Mouse (Mus musculus) midbrain, embryonic 14.5 days (tissue): ENCODE measurements around the gene Zfyve9. TPM values are rescaled to one million over a fixed set of nuclear protein-coding genes. Genes with fewer than 3 reads are reported as not detected.

Source experiments
- ATAC-seq: fragments of 200-750 bp; cut with Nextera tagmentation; 2 replicates; pipeline ENCODE4 v1.8.0; 2017; ENCODE audit warnings: moderate number of reproducible peaks, moderate library complexity; ENCODE audit not compliant: low FRiP score, low TSS enrichment
- DNase-seq: peaks from one replicate; pipeline ENCODE4 v3.0.0-alpha.2; 2015
- H3K27ac ChIP-seq: fragments of 300-500 bp; sonication (generic); replicated peaks from 2 replicates; pipeline ENCODE4 v1.5.1; 2014; ENCODE audit warnings: mild to moderate bottlenecking, low read depth, low read length, moderate library complexity
- H3K27me3 ChIP-seq: fragments of 300-500 bp; sonication (generic); 2 replicates; pipeline ENCODE4 v1.6.1; 2014; ENCODE audit warnings: low read length, control low read depth, mixed read lengths; ENCODE audit not compliant: control insufficient read depth, insufficient read depth
- H3K36me3 ChIP-seq: fragments of 300-500 bp; sonication (generic); 2 replicates; pipeline ENCODE4 v1.6.1; 2014; ENCODE audit warnings: low read length, control low read depth; ENCODE audit not compliant: control insufficient read depth, insufficient read depth
- H3K4me1 ChIP-seq: fragments of 300-500 bp; sonication (generic); 2 replicates; pipeline ENCODE4 v1.6.1; 2014; ENCODE audit warnings: mild to moderate bottlenecking, antibody characterized with exemption, low read length, control low read depth; ENCODE audit not compliant: control insufficient read depth, insufficient read depth
- H3K4me2 ChIP-seq: fragments of 300-500 bp; sonication (generic); 2 replicates; pipeline ENCODE4 v1.6.1; 2014; ENCODE audit warnings: mild to moderate bottlenecking, low read length, moderate library complexity
- H3K4me3 ChIP-seq: fragments of 300-500 bp; sonication (generic); replicated peaks from 2 replicates; pipeline ENCODE4 v1.5.1; 2014; ENCODE audit warnings: low read depth, low read length
- H3K9ac ChIP-seq: fragments of 300-500 bp; sonication (generic); replicated peaks from 2 replicates; pipeline ENCODE4 v1.6.1; 2014; ENCODE audit warnings: mild to moderate bottlenecking, low read length, moderate library complexity
- H3K9me3 ChIP-seq: fragments of 300-500 bp; sonication (generic); 2 replicates; pipeline ENCODE4 v1.6.1; 2016; ENCODE audit warnings: low read length, control low read depth, mixed read lengths; ENCODE audit not compliant: control insufficient read depth
- WGBS: fragments of 180-500 bp; shearing (Covaris S2); extraction: QIAGEN DNeasy Blood & Tissue Kit; methylation state at CpG from one replicate; pipeline ENCODE4 v1.1.7; 2014; 5-methylcytosine and 5-hydroxymethylcytosine counted together
- polyA plus RNA-seq: library from polyadenylated mRNA; unstranded; fragments of >200 nt; fragmentation: Nextera tagmentation; extraction: Ambion mirVana; gene quantifications from 2 replicates; pipeline ENCODE4 v1.2.1, GENCODE M21; 2014

Zfyve9 gene
- polyA plus RNA-seq, 1 experiment from 2014 or later = 7.9 TPM

DNA sequence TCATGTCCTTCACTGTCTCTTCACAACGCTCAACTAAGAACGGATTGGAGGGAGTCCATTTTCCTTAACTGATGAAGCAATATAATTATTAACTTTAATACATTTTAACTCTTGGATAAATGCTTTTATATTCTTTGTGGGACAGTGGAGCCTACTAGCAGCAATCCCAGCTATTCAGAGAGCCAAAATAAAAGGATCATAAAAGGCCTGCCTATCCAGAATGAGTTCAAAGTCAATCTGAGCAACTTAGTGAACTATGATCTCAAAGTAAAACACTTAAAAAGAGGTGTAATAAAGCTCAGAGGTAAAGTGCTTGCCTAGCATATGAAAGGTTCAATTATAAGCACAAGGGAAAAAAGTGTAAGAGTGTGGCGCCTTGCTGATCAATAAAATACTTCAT, 21.0 kb downstream of the Zfyve9 start:
- Histone ChIP-seq H3K4me3 (no peak overlapping the region), H3K36me3 (no peaks in the 10 kb centered on the region), H3K27ac (no peak overlapping the region), H3K4me2 (no peak overlapping the region), H3K9me3 (no peaks in the 10 kb centered on the region), H3K9ac (no peak overlapping the region), H3K27me3 (no peaks in the 10 kb centered on the region), H3K4me1 (no peaks in the 10 kb centered on the region)
- ATAC-seq (no peak), DNase-seq (no peak)
- WGBS = 98% methylated on average over 3 of the region's 3 CpGs

DNA sequence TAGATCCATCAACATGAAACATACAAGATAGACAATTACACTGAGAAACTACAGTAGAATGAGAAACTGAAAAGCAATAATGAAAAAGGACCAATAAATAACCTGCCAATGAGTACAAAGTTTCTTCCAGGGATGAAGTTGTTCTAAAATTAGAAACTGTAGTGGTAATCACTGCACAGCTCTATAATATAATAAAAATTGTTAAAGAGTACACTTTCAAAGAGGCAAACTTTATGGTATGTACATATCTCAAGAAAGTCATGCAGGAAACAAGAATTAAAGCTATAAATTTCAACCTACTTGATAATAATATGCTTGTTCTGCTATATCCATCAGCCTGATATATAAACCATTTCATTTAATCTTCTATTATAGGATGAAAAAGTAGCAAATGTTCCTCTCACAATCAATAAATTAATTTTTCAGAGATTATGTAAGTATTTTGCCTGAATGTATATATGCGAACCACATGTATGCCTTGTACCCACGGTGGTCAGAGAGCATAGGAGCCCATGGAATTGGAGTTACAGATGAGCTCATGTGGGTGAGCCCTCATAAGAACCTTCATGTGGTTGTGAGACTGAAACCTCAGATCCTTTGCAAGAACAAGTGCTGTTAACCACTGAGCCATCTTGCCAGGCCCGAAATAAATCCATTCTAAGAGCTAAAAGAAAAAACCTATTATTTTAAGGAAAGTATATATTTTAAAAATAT, 34.3 kb downstream of the Zfyve9 start:
- Histone ChIP-seq H3K27ac (no peak overlapping the region), H3K9ac (no peak overlapping the region), H3K4me1 (no peaks in the 10 kb centered on the region), H3K4me2 (no peak overlapping the region), H3K4me3 (no peak overlapping the region), H3K27me3 (no peaks in the 10 kb centered on the region), H3K36me3 (no peaks in the 10 kb centered on the region), H3K9me3 (no peaks in the 10 kb centered on the region)
- ATAC-seq (no peak), DNase-seq (no peak)
- WGBS = 94% methylated on average over 3 of the region's 3 CpGs

DNA sequence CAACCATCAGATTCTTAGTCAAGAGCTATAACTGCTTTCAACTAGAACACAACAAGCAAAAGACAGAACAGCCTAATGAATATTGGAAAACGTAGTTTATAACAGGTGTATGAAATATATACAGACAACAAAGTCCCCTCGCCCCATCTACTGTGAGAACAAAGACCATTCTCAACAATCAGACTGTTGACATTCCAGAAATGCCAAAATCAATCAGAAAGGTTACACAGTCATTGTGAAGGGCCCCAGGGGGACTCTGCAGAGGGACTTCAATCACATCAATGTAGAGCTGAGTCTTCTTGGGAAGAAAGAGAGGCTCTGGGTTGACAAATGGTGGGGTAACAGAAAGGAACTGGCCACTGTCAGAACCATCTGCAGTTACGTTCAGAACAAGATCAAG, 49.0 kb downstream of the Zfyve9 start:
- Histone ChIP-seq H3K36me3 (no peaks in the 10 kb centered on the region), H3K4me1 (0 out of 2 replicates have a peak, but pooled peaks cover 2% of the 10 kb centered on the region), H3K9me3 (no peaks in the 10 kb centered on the region), H3K27ac (no peak overlapping the region), H3K4me3 (no peak overlapping the region), H3K27me3 (no peaks in the 10 kb centered on the region), H3K4me2 (no peak overlapping the region), H3K9ac (no peak overlapping the region)
- 51% methylated on average over 3 of the region's 3 CpGs for WGBS
- no peak for DNase-seq
- ATAC-seq = no peak

DNA sequence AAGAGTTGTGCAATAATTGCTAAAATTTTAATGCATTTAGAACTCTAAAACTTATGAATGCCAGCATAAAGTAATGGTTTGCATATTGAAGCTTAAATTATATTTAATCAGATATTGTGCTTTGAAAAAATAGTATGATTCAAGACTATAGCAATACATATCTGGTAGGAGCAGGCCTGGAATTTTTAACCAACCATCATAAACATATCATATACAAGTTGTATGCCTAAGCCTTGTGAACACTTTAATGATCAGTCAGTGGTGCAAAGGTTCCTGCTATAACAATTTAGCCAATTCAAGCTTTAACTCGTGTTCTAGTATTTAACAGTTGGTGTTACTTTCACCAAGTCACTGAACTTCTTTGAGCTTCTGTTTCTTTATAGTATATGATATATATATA, 50.1 kb downstream of the Zfyve9 start:
- Histone ChIP-seq H3K9me3 (no peaks in the 10 kb centered on the region), H3K4me1 (0 out of 2 replicates have a peak, but pooled peaks cover 2% of the 10 kb centered on the region), H3K27me3 (no peaks in the 10 kb centered on the region), H3K4me2 (no peak overlapping the region), H3K4me3 (no peak overlapping the region), H3K36me3 (0 out of 2 replicates have a peak, but pooled peaks cover 2% of the 10 kb centered on the region), H3K27ac (no peak overlapping the region), H3K9ac (no peak overlapping the region)
- ATAC-seq = no peak
- WGBS = 84% methylated on average over 1 of the region's 1 CpGs
- DNase-seq = no peak

DNA sequence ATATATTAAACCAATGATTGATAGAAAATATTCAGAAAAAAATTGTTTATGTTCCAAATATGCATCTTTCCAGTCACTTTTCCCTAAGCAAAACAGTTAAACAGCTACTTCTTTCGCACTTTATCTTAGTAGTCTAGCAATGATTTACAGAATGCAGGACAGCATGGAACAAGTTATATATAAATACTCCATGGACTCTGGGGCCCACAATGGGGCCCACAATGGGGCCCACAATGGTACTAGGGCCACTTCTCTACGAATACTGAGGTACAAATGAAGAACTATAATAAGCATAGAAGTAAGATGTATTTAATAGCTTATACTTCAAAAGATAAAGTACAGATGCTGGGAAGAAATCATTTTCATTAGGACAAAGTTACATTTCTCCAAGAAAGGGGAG, 56.5 kb downstream of the Zfyve9 start:
- Histone ChIP-seq H3K4me3 (no peak overlapping the region), H3K9ac (no peak overlapping the region), H3K4me1 (no peaks in the 10 kb centered on the region), H3K27me3 (no peaks in the 10 kb centered on the region), H3K4me2 (no peak overlapping the region), H3K9me3 (no peaks in the 10 kb centered on the region), H3K27ac (no peak overlapping the region), H3K36me3 (0 out of 2 replicates have a peak, but pooled peaks cover 5% of the 10 kb centered on the region)
- ATAC-seq (no peak), DNase-seq (no peak)
- 93% methylated on average over 2 of the region's 2 CpGs for WGBS

DNA sequence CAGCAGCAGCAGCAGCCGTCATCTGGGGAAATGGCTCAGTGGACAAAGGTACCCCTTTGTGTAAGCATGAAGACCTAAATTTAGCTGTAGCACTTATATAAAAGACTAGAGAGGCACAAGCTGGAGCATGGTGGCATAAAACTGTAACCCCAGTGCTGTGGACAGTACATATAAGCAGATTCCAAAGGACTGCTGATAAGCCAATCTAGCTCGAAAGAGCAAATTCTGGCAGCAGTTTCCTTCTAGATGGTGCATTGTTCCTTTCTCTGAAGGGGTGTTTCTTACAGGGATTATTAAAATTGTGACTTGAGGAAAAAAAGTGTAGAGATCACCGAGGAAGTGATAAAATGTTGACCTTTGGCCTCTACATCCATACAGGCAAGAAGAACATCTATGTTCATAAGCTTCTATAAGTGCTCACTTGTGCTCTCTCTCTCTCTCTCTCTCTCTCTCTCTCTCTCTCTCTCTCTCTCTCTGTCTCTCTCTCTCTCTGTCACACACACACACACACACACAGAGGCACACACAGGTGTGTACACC, 59.3 kb downstream of the Zfyve9 start:
- ATAC-seq (no peak), DNase-seq (no peak)
- H3K9me3 ChIP-seq = no peaks in the 10 kb centered on the region
- no peak overlapping the region for H3K4me2 ChIP-seq
- H3K36me3 ChIP-seq = peaks cover 18% of the 10 kb centered on the region
- no peaks in the 10 kb centered on the region for H3K4me1 ChIP-seq
- no peak overlapping the region for H3K27ac ChIP-seq
- no peak overlapping the region for H3K9ac ChIP-seq
- H3K27me3 ChIP-seq = no peaks in the 10 kb centered on the region
- H3K4me3 ChIP-seq = no peak overlapping the region
- WGBS = 93% methylated on average over 3 of the region's 3 CpGs

- no peak for ATAC-seq
- no peaks in the 10 kb centered on the region for H3K9me3 ChIP-seq
- H3K9ac ChIP-seq = no peak within 1 kb of the TSS
- H3K27me3 ChIP-seq = no peaks in the 10 kb centered on the region
- DNase-seq = no peak
- H3K36me3 ChIP-seq = peaks cover 16% of the 10 kb centered on the region
- H3K4me3 ChIP-seq = no peak within 1 kb of the TSS
- no peak within 1 kb of the TSS for H3K4me2 ChIP-seq
- no peaks in the 10 kb centered on the region for H3K4me1 ChIP-seq
- WGBS = 86% methylated on average over 5 of the region's 5 CpGs
- H3K27ac ChIP-seq = no peak within 1 kb of the TSS
Measured at GRCm38 (mm10) chr4:108719349-108719748, 61.2 kb downstream of the Zfyve9 start, which contains the start of gene 3110021N24Rik. TSS of gene 3110021N24Rik (plus strand) at chr4:108719649.

- ATAC-seq (no peak), DNase-seq (no peak)
- Histone ChIP-seq H3K27me3 (no peaks in the 10 kb centered on the region), H3K4me3 (no peak overlapping the region), H3K4me2 (no peak overlapping the region), H3K36me3 (no peaks in the 10 kb centered on the region), H3K27ac (no peak overlapping the region), H3K9me3 (no peaks in the 10 kb centered on the region), H3K4me1 (no peaks in the 10 kb centered on the region), H3K9ac (no peak overlapping the region)
- WGBS = 89% methylated on average over 5 of the region's 5 CpGs
Measured at GRCm38 (mm10) chr4:108708209-108708608, 72.4 kb downstream of the Zfyve9 start.

DNA sequence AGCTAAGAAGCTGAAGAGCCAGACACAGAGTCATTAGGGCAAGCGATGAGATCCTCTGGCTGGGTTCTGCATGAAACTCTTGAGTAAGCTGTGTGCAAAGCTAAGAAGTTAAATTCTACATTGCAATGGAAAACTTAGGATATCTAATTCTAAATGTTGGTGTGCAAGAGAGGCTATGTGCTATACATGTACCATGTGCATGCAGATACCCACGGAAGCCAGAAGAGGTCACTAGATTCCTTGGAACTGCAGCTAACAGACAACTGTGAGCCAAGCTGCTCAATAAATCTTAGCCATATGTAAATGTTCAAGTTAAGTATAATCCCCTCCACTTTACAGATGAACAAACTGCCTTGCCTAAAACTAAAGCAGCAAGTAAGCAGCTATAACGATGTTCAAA, 83.7 kb downstream of the Zfyve9 start:
- Histone ChIP-seq H3K36me3 (peaks cover 5% of the 10 kb centered on the region; the same call in 1 of the 2 replicates), H3K9me3 (no peaks in the 10 kb centered on the region), H3K4me1 (no peaks in the 10 kb centered on the region), H3K9ac (no peak overlapping the region), H3K27me3 (no peaks in the 10 kb centered on the region), H3K27ac (no peak overlapping the region), H3K4me3 (no peak overlapping the region), H3K4me2 (no peak overlapping the region)
- ATAC-seq = no peak
- DNase-seq = peak; percentile 66
- 60% methylated on average over 3 of the region's 3 CpGs for WGBS
